Mouse (Mus musculus) right cerebral cortex, postnatal 36 days (tissue): ENCODE results near the gene Metap1d.

Source experiments
- DNase-seq, 2 experiments: peaks; one replicate each; pipeline ENCODE4 v3.0.0; 2022; ENCODE audit warnings: low spot score in 2 of 2, mixed read lengths in 1 of 2

Metap1d gene

DNA sequence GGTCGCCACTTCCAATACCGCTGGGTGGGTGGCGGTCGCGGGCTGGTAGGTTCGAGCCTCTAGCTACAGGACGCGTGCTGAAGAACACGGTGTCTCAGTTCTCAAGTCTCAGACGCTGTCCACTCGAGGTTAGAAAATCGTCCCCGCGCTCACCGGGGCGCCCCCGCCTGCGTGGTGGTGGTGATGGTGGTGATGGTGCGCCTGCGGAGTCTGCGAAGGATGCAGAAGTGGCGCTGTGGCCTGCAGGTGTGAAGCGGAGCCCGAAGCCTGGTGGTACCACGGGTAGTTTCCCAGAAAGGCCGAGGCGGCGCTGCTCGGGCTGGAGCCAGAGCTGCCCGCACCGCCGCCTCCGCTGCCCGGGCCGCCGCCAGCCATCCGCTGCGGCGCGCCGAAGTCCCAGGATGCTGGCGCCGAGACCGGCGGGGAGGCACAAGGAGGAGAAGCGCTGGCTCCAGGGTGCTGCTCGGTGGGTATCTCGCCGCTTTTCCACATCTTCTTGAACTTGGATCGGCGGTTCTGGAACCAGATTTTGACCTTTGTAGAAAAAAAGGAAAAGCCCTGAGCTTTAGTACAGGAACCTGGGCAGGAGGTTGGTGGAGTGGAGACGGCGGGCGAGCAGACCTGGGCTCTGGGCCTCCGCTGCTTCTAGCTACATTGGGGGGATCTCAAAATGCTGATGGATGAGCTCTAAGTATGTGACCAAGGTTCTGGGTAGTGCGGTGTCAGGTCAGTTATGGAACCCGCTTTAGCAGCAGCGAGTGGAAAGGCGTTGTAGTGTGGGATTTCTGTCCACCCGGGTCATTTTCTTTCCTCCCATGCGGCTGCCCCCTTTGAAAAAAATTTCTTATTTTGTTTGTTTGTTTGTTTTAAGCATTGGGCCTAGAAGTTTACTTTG, 91.6 kb downstream of the Metap1d start:
- no peak for DNase-seq

DNA sequence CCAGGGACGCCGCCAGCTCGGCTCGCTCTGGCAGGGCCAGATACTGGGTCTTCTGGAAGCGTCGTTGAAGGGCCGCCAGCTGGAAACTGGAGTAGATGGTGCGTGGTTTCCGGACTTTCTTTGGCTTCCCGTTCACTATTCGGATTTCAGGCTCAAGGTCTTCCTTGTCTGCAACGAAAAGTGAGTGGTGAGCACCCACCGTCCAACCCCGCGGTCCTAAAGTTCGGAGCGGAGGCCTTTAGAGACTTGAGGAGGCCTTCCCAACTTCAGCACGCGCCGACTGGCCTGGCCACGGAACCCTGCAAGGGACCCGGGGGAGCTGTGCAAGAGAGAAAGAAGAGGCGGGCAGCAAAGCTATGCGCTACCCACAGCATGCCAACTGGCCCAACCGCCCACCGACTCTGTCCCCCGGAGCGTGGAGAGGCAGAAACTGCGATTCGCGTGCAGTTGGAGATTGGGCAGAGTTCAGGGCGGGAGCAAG, 92.4 kb downstream of the Metap1d start:
- DNase-seq = no peak

DNA sequence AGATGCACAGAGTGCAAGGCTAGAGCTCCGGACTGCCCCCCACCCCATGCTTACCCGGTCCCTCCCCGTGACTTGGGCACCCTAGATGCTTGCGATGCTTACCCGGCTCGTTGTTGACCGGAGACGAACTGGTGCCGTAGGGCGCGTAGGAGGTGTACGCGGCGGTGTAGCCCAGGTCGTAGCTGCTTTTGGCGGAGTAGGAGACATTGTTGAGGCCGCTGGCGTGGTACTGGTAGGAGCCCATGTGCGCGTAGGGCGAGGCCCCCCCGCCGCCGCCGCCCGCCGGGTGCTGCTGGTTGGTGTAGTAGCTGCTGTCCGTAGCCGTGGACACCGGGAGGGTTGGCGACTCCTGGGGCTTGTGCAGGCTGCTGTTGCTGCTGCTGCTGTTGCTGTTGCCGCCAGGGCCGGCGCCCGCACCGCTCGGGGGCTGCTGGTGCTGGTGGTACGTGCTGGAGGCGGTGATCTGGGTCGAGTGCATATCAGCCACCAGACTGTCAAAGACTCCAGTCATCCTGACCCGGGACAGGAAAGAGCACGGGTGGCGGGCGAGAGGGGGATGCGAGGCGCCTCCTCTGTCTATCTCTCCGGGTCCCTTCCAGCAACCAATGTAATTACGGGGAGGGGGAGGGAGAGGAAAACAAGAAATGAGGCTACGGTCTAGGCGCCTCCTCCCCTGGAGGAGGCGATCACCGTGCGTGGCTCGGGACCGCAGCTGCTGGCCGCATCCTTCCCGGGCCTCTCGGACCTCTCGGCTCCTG, 93.0 kb downstream of the Metap1d start:
- DNase-seq = no peak

DNA sequence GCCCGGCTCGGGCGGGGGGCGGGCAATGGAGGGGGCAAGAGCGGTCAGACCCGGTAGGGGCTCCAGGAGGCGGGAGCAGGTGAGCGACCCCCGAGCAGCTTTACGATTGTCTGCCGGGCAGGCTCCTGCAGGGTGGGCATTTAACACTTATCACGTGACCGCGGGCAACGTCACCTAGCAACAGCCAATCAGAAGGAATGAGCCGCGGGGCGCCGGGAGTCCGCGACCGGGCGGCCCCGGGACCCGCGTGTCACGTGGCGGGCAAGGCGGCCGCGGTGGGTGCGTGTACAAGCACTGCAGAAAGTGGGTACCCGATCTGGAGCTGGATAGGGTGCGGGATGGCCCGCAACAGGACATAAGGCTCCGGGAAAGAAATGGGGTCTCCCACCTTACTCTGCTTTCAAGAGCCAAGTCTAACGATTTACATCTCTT, 93.6 kb downstream of the Metap1d start, which contains the start of gene Dlx2:
Gene Dlx2, minus strand, starts transcription at position 115 of the 432 bp plus-strand sequence.
- no peak for DNase-seq

DNA sequence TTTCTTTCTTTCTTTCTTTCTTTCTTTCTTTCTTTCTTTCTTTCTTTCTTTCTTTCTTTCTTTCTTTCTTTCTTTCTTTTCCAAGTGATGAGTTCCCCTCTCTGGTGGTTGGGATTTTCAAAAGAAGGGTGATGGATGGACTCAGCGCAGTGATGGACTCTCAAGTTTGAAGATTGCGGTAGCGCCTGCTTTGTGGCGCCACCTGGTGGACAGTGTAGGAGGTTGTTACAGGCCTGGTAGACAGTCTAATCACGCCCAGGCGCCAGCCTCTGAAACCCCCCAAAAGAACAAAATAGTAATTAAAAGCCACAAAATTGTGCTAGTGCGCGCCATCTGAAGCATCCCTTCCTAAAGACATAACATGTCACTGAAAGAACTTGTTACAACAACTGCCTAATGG, 94.8 kb downstream of the Metap1d start:
- no peak for DNase-seq

DNA sequence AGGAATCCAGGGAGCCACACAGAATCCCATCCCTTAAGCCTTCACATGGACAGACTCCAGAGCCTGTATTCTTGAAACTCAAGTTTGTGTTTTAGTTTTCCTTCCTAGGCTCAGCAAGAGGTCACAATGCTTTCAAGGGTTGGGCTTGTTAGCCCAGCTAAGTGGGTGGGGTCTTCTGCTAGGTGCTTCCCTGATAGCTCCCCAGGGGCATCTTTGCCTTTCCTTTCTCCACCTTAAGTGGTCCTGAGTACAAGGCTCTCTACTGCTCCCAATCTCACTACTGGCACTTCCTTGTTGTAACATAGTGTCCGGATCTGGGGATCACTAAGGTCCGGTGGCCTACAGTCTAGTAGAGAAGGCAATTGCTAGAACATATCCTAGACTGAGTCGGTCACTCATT, 97.3 kb downstream of the Metap1d start:
- no peak for DNase-seq

DNA sequence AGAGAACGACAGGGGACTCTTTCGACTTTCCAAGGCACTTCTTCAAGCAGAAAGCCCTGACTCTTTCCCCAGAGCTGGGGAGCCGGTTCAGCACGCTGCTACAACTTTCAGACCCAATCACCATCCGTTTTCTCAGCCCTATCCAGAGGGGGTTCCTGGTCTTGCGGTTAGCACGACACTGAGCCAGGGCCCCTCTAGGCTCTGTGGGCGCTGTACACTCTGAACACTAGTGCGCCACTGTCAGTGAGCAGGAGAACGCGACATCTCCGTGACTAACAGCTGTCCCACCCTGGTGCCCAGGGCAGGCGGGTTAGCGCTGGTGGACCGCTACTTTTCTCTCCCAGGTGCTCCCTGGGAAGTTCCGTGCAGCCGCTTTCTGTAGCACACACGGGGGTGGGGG, 98.6 kb downstream of the Metap1d start:
- DNase-seq = no peak

DNA sequence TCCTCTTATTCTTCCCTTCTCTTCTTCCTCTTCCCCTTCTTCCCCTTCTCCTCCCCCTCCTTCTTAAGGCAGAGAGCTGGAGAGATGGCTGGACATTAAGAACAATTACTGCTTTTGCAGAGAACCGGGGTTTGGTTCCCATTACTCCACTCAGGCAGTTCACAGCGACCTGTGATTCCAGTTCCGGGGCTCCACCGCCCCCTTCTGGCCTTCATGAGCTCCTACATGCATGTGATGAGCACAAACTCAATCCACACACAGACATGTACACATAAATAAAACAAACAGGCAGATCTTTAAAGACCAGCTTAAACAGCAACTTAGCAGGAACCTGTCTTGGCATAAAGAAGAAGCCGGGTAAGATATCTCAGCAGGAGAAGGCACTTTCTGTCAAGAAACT, 103.0 kb downstream of the Metap1d start:
- no peak for DNase-seq

DNA sequence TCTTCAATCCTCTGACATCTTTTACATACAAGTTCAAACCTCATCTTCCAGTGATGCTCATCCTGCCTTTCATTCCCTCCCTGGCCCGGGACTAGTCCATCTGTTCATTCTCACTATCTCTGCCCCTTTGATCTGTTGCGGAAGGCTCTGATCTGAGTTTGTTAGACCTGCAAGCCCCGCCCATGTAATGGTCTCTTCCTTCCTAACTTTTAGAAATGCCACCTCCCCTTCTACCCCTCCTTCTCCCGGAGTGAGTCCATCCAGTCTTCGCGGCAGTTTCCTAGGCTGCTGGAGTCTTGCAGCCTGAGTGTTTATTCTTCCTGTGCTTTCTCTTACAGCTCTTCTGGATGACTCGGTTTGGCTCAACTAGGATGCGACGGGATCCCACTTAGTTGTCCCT, 113.4 kb downstream of the Metap1d start:
- DNase-seq = no peak

DNA sequence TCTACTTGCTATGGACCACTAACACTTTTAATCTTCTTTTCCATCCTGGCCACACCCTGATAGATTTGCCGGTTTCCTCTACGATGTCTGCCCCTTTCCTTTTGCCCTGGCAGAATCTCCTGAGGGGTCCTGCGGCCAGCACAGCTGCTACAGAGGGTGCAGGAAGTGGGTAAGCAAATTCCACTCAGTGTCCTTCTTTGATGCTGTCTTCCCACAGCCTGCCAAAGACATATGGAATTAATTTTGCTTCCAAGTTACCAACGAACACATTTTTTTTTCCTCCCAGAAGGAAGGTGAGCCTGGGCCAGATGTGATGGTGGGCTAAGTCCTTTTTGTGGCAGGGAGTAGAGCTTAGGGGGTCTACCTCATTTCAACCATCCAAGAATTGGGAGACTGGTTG, 120.7 kb downstream of the Metap1d start:
- DNase-seq = no peak
